Mouse (Mus musculus): ENCODE data around the gene Nt5dc3. TPM values are rescaled to one million over a fixed set of nuclear protein-coding genes. Genes with fewer than 3 reads are reported as not detected.

The Nt5dc3 gene
- total and polyA plus RNA-seq, 3 experiments = 4.6 to 15.9 (median 6.5) TPM

GRCm38 (mm10) chr10:86762384-86762730, 16.4 kb upstream of the Nt5dc3 start:
- no peaks in the 10 kb centered on the region for H3K27me3 ChIP-seq (replicated peaks)
- H3K4me1 ChIP-seq (ENCODE audit: control insufficient read depth in 1 of 2, insufficient read depth in 2 of 2) = peaks cover 8 to 46% of the 10 kb centered on the region in 2 experiments
- TF ChIP-seq NELFE (IDR thresholded peaks at IDR 0.05; ENCODE audit: low read depth, low read length) = no peak
- no peak for TF ChIP-seq PAX5 (IDR thresholded peaks at IDR 0.05; ENCODE audit: low read length)
- TF ChIP-seq ZNF384 (IDR thresholded peaks at IDR 0.05; ENCODE audit: low read depth, low read length) = no peak
- no peak for TF ChIP-seq MXI1 (IDR thresholded peaks at IDR 0.05; ENCODE audit: low read depth, low read length)
- no peak for TF ChIP-seq UBTF (IDR thresholded peaks at IDR 0.05; ENCODE audit: low read depth, low read length)
- TF ChIP-seq USF2 (conservative IDR thresholded peaks at IDR 0.05; ENCODE audit: low read depth, low read length) = no peak
- TF ChIP-seq CHD2 (IDR thresholded peaks at IDR 0.05; ENCODE audit: low read length) = no peak
- no peak for TF ChIP-seq ZKSCAN1 (IDR thresholded peaks at IDR 0.05; ENCODE audit: borderline replicate concordance, low read depth, low read length)
- TF ChIP-seq RCOR1 (conservative IDR thresholded peaks at IDR 0.05; ENCODE audit: low read depth, low read length) = no peak
- DNase-seq (ENCODE audit: extremely low read depth) = no peak
- H3K4me3 ChIP-seq (replicated peaks in 1 of 3; ENCODE audit: low read depth in 2 of 3, low read length in 2 of 3, poor library complexity in 1 of 3) = no peak overlapping the region
- peaks cover 6% of the 10 kb centered on the region for H3K9me3 ChIP-seq (replicated peaks; ENCODE audit: low read length)
- H3K4me2 ChIP-seq (ENCODE audit: insufficient read depth, low read depth, poor library complexity, severe bottlenecking) = no peak overlapping the region
- peaks cover 0 to 2% of the 10 kb centered on the region in 2 experiments for H3K36me3 ChIP-seq (replicated peaks in 1 of 2; ENCODE audit: control insufficient read depth in 1 of 2, insufficient read depth in 1 of 2, low read length in 1 of 2)
- no peaks in the 10 kb centered on the region for H3K79me2 ChIP-seq (replicated peaks; ENCODE audit: control insufficient read depth, extremely low read depth, insufficient read depth, poor library complexity, severe bottlenecking)
- no peak overlapping the region for H3K9ac ChIP-seq (ENCODE audit: insufficient read depth, low read depth)
- in situ Hi-C loops (cut with MboI; ENCODE audit: low pct_ligation_motif_present, low pct_unique_long_range_greater_than_20kb, low sequenced_read_pairs) = no loop called here
- dilution Hi-C loops (cut with MboI; ENCODE audit: extremely low pct_ligation_motif_present, extremely low pct_unique_long_range_greater_than_20kb, low sequenced_read_pairs) = no loop called here
- no peak overlapping the region for H3K27ac ChIP-seq (ENCODE audit: insufficient read depth, low read depth)

GRCm38 (mm10) chr10:86763672-86764071, 15.1 kb upstream of the Nt5dc3 start, which contains the start of gene Gm49358:
TSS of gene Gm49358 (plus strand) at chr10:86763972.
- Histone ChIP-seq H3K27me3 (replicated peaks) (no peaks in the 10 kb centered on the region), H3K4me3 (replicated peaks in 1 of 3; ENCODE audit: low read depth in 2 of 3, low read length in 2 of 3, poor library complexity in 1 of 3) (no peak within 1 kb of the TSS), H3K79me2 (replicated peaks; ENCODE audit: control insufficient read depth, extremely low read depth, insufficient read depth, poor library complexity, severe bottlenecking) (no peaks in the 10 kb centered on the region), H3K36me3 (replicated peaks in 1 of 2; ENCODE audit: control insufficient read depth in 1 of 2, insufficient read depth in 1 of 2, low read length in 1 of 2) (peaks cover 0 to under 1% of the 10 kb centered on the region in 2 experiments), H3K4me1 (ENCODE audit: control insufficient read depth in 1 of 2, insufficient read depth in 2 of 2) (peaks cover under 1 to 33% of the 10 kb centered on the region in 2 experiments; a peak in 3 of 4 replicates), H3K27ac (ENCODE audit: insufficient read depth, low read depth) (no peak within 1 kb of the TSS), H3K9me3 (replicated peaks; ENCODE audit: low read length) (peaks cover 6% of the 10 kb centered on the region), H3K4me2 (ENCODE audit: insufficient read depth, low read depth, poor library complexity, severe bottlenecking) (no peak within 1 kb of the TSS), H3K9ac (ENCODE audit: insufficient read depth, low read depth) (no peak within 1 kb of the TSS)
- dilution Hi-C loops (cut with MboI; ENCODE audit: extremely low pct_ligation_motif_present, extremely low pct_unique_long_range_greater_than_20kb, low sequenced_read_pairs) = no loop called here
- DNase-seq (ENCODE audit: extremely low read depth) = no peak
- in situ Hi-C loops (cut with MboI; ENCODE audit: low pct_ligation_motif_present, low pct_unique_long_range_greater_than_20kb, low sequenced_read_pairs) = no loop called here
- TF ChIP-seq ZNF384 (IDR thresholded peaks at IDR 0.05; ENCODE audit: low read depth, low read length) = no peak
- TF ChIP-seq TCF12 (IDR thresholded peaks at IDR 0.05; ENCODE audit: low read depth, low read length) = no peak
- TF ChIP-seq ETS1 (conservative IDR thresholded peaks at IDR 0.05; ENCODE audit: low read depth, low read length) = no peak
- TF ChIP-seq ZMIZ1 (IDR thresholded peaks at IDR 0.05; ENCODE audit: low read depth, low read length) = no peak
- TF ChIP-seq CHD2 (IDR thresholded peaks at IDR 0.05; ENCODE audit: low read length) = no peak
- TF ChIP-seq CTCF (conservative IDR thresholded peaks at IDR 0.05 in 1 of 2, IDR thresholded peaks at IDR 0.05 in 1 of 2; ENCODE audit: low read depth in 2 of 2, low read length in 2 of 2) = no peak
- TF ChIP-seq TBP (conservative IDR thresholded peaks at IDR 0.05; ENCODE audit: low read depth, low read length) = no peak
- no peak for TF ChIP-seq ZC3H11A (IDR thresholded peaks at IDR 0.05; ENCODE audit: low read depth, low read length)
- TF ChIP-seq MXI1 (IDR thresholded peaks at IDR 0.05; ENCODE audit: low read depth, low read length) = no peak
- no peak for TF ChIP-seq NELFE (IDR thresholded peaks at IDR 0.05; ENCODE audit: low read depth, low read length)
- no peak for TF ChIP-seq RCOR1 (conservative IDR thresholded peaks at IDR 0.05; ENCODE audit: low read depth, low read length)
- no peak for TF ChIP-seq UBTF (IDR thresholded peaks at IDR 0.05; ENCODE audit: low read depth, low read length)
- TF ChIP-seq MAZ (IDR thresholded peaks at IDR 0.05; ENCODE audit: low read depth, low read length) = no peak
- TF ChIP-seq BHLHE40 (IDR thresholded peaks at IDR 0.05; ENCODE audit: low read depth, low read length) = no peak
- no peak for TF ChIP-seq PAX5 (IDR thresholded peaks at IDR 0.05; ENCODE audit: low read length)
- no peak for TF ChIP-seq GABPA (IDR thresholded peaks at IDR 0.05; ENCODE audit: insufficient replicate concordance, low read depth, low read length)
